Comparison of ENCODE assay signal across 18 mouse cellular contexts in genomic region chr5:139949363-139949762, GRCm38 (mm10). TPM values are rescaled to one million over a fixed set of nuclear protein-coding genes. Genes with fewer than 3 reads are reported as not detected.
A peak's percentile ranks its signal among the peaks of the same experiment; 100 is the strongest.
DNase-seq lines count a peak whose midpoint lies in the region; ATAC-seq and TF ChIP-seq lines count a peak whose summit lies in the region.
"Had no signal": no experiment of that assay in that cellular context is flagged by ENCODE, and none has a peak within 500 bp of the region (broad histone marks: within the 10 kb centered on the region; RNA-seq: fewer than 3 reads in every experiment).

No protein-coding gene starts in this region.

- no peak overlapping the region for H3K4me2 ChIP-seq in forebrain, embryonic 11.5 days (ENCODE audit: low read depth, low read length, severe bottlenecking)
- H3K4me2 ChIP-seq in forebrain, embryonic 13.5 days, result no peak overlapping the region
- no peak overlapping the region for H3K4me2 ChIP-seq in embryonic facial prominence, embryonic 13.5 days
- H3K4me2 ChIP-seq in limb, embryonic 13.5 days (replicated peaks), result peak overlapping the region; percentile 35
- H3K4me2 ChIP-seq: intestine, embryonic 15.5 days; neural tube, embryonic 12.5 days had no signal

- TF ChIP-seq CTCF in ES-Bruce4 (IDR thresholded peaks at IDR 0.05; ENCODE audit: low read depth, low read length), result no peak

- TF ChIP-seq POLR2A in ES-Bruce4 (IDR thresholded peaks at IDR 0.05; ENCODE audit: insufficient read depth, low read length), result no peak

- no peak for ATAC-seq in forebrain, embryonic 11.5 days (replicated peaks; ENCODE audit: low FRiP score)
- ATAC-seq in forebrain, embryonic 13.5 days, result no peak
- no peak for ATAC-seq in embryonic facial prominence, embryonic 13.5 days (ENCODE audit: insufficient number of reproducible peaks, insufficient read depth, low FRiP score, low TSS enrichment, low read depth)
- no peak for ATAC-seq in limb, embryonic 13.5 days (ENCODE audit: low FRiP score, low read depth)
- ATAC-seq: intestine, embryonic 15.5 days had no signal

- TF ChIP-seq EP300 in ES-Bruce4 (IDR thresholded peaks at IDR 0.05; ENCODE audit: insufficient read depth, low read depth, low read length), result peak; percentile 52; the same call in 1 of the 2 replicates

- peaks cover 4% of the 10 kb centered on the region; the same call in 1 of the 2 replicates for H3K4me1 ChIP-seq in forebrain, embryonic 11.5 days (replicated peaks; ENCODE audit: control insufficient read depth, insufficient read depth, low read length)
- H3K4me1 ChIP-seq in forebrain, embryonic 13.5 days, result peaks cover 30% of the 10 kb centered on the region
- peaks cover 4% of the 10 kb centered on the region for H3K4me1 ChIP-seq in ES-Bruce4 (ENCODE audit: control insufficient read depth, insufficient read depth, low read length)
- H3K4me1 ChIP-seq in embryonic facial prominence, embryonic 13.5 days, result peaks cover 27% of the 10 kb centered on the region
- peaks cover 33% of the 10 kb centered on the region for H3K4me1 ChIP-seq in limb, embryonic 13.5 days

- H3K27ac ChIP-seq in forebrain, embryonic 11.5 days (ENCODE audit: low read depth, low read length), result no peak overlapping the region
- no peak overlapping the region for H3K27ac ChIP-seq in forebrain, embryonic 13.5 days
- H3K27ac ChIP-seq in ES-Bruce4 (ENCODE audit: insufficient read depth, low read length), result no peak overlapping the region
- 0 out of 2 replicates have a peak overlapping the region, but pooled peaks have one; percentile 39 for H3K27ac ChIP-seq in embryonic facial prominence, embryonic 13.5 days
- peak overlapping the region; percentile 22; the same call in 1 of the 2 replicates for H3K27ac ChIP-seq in limb, embryonic 13.5 days
- H3K27ac ChIP-seq: heart, embryonic 10.5 days; intestine, embryonic 15.5 days; neural tube, embryonic 12.5 days had no signal

- 36% methylated on average over 8 of the region's 8 CpGs for WGBS in forebrain, embryonic 11.5 days
- 46% methylated on average over 8 of the region's 8 CpGs for WGBS in forebrain, embryonic 13.5 days
- WGBS in embryonic facial prominence, embryonic 13.5 days, result 24% methylated on average over 8 of the region's 8 CpGs
- WGBS in limb, embryonic 13.5 days, result 25% methylated on average over 8 of the region's 8 CpGs

- no peak overlapping the region for H3K9ac ChIP-seq in forebrain, embryonic 11.5 days (ENCODE audit: low read length)
- no peak overlapping the region for H3K9ac ChIP-seq in forebrain, embryonic 13.5 days
- no peak overlapping the region for H3K9ac ChIP-seq in ES-Bruce4 (ENCODE audit: low read depth, poor library complexity, severe bottlenecking)
- peak overlapping the region; percentile 44; the same call in 1 of the 2 replicates for H3K9ac ChIP-seq in embryonic facial prominence, embryonic 13.5 days
- 0 out of 2 replicates have a peak overlapping the region, but pooled peaks have one; percentile 35 for H3K9ac ChIP-seq in limb, embryonic 13.5 days
- H3K9ac ChIP-seq: intestine, embryonic 15.5 days; neural tube, embryonic 12.5 days had no signal

- H3K27me3 ChIP-seq in forebrain, embryonic 11.5 days (ENCODE audit: control insufficient read depth, insufficient read depth, low read length), result no peaks in the 10 kb centered on the region
- H3K27me3 ChIP-seq in forebrain, embryonic 13.5 days, result no peaks in the 10 kb centered on the region
- no peaks in the 10 kb centered on the region for H3K27me3 ChIP-seq in ES-Bruce4 (ENCODE audit: control insufficient read depth, insufficient read depth, low read length, poor library complexity, severe bottlenecking)
- H3K27me3 ChIP-seq in embryonic facial prominence, embryonic 13.5 days, result no peaks in the 10 kb centered on the region
- peaks cover 31% of the 10 kb centered on the region for H3K27me3 ChIP-seq in limb, embryonic 13.5 days
- H3K27me3 ChIP-seq: intestine, embryonic 15.5 days; neural tube, embryonic 12.5 days had no signal

- H3K9me3 ChIP-seq in forebrain, embryonic 11.5 days (ENCODE audit: control insufficient read depth, low read length), result no peaks in the 10 kb centered on the region
- no peaks in the 10 kb centered on the region for H3K9me3 ChIP-seq in forebrain, embryonic 13.5 days (replicated peaks)
- H3K9me3 ChIP-seq in ES-Bruce4 (replicated peaks; ENCODE audit: control insufficient read depth, insufficient read depth, low read length, poor library complexity, severe bottlenecking), result no peaks in the 10 kb centered on the region
- no peaks in the 10 kb centered on the region for H3K9me3 ChIP-seq in embryonic facial prominence, embryonic 13.5 days
- H3K9me3 ChIP-seq in limb, embryonic 13.5 days, result no peaks in the 10 kb centered on the region
- H3K9me3 ChIP-seq: G1E; heart, embryonic 10.5 days; intestine, embryonic 15.5 days; neural tube, embryonic 12.5 days had no signal

- H3K36me3 ChIP-seq in forebrain, embryonic 11.5 days (ENCODE audit: control insufficient read depth, insufficient read depth, low read length), result no peaks in the 10 kb centered on the region
- no peaks in the 10 kb centered on the region for H3K36me3 ChIP-seq in forebrain, embryonic 13.5 days (ENCODE audit: poor library complexity, severe bottlenecking)
- no peaks in the 10 kb centered on the region for H3K36me3 ChIP-seq in ES-Bruce4 (ENCODE audit: control insufficient read depth, insufficient read depth, low read length, poor library complexity, severe bottlenecking)
- H3K36me3 ChIP-seq in embryonic facial prominence, embryonic 13.5 days, result no peaks in the 10 kb centered on the region
- H3K36me3 ChIP-seq in limb, embryonic 13.5 days, result no peaks in the 10 kb centered on the region
- H3K36me3 ChIP-seq: G1E; heart, embryonic 10.5 days; intestine, embryonic 15.5 days; neural tube, embryonic 12.5 days had no signal

- H3K4me3 ChIP-seq in forebrain, embryonic 11.5 days (ENCODE audit: low read depth, low read length), result no peak overlapping the region
- no peak overlapping the region for H3K4me3 ChIP-seq in forebrain, embryonic 13.5 days
- no peak overlapping the region for H3K4me3 ChIP-seq in ES-Bruce4 (ENCODE audit: low read depth, low read length)
- no peak overlapping the region for H3K4me3 ChIP-seq in embryonic facial prominence, embryonic 13.5 days
- no peak overlapping the region for H3K4me3 ChIP-seq in limb, embryonic 13.5 days
- H3K4me3 ChIP-seq: heart, embryonic 10.5 days; intestine, embryonic 15.5 days; neural tube, embryonic 12.5 days had no signal

- DNase-seq in forebrain, embryonic 11.5 days (ENCODE audit: low spot score), result peak; percentile 55
- DNase-seq in liver, result no peak
- DNase-seq in B cell, adult 2 months, result no peak
- no peak for DNase-seq in heart, adult 8-10 months (ENCODE audit: low spot score)
- DNase-seq: adrenal gland, adult 8-10 months; cerebellum, adult 8-10 months; heart, postnatal 14 days; lung, postnatal 14 days had no signal

RNA-seq across cellular contexts. Expression of gene Elfn1, which starts 41.6 kb away (rescaled TPM):
- 0.52 and 0.93 TPM in 2 replicates for polyA plus RNA-seq in forebrain, embryonic 11.5 days (2014; fragmentation: Nextera tagmentation; extraction: Ambion mirVana)
- 0.44 and 1.1 TPM in 2 replicates for polyA plus RNA-seq in forebrain, embryonic 13.5 days (2015; fragmentation: Nextera tagmentation; extraction: Ambion mirVana)
- 0.15 and 0.29 TPM in 2 replicates for polyA plus RNA-seq in ES-Bruce4 (2011; ENCODE audit: insufficient read depth, insufficient read length, low read depth, missing spikeins)
- polyA plus RNA-seq in embryonic facial prominence, embryonic 13.5 days (2015; fragmentation: Nextera tagmentation; extraction: Ambion mirVana), result 1.4 TPM in 2 replicates
- 0.29 and 0.43 TPM in 2 replicates for polyA plus RNA-seq in limb, embryonic 13.5 days (2015; fragmentation: Nextera tagmentation; extraction: Ambion mirVana)
- under 1 TPM in 3 of 4 experiments, not detected in 1; 0.13 to 0.43 (median 0.41) TPM for total RNA-seq in heart, adult 8-10 months (2022)
- total RNA-seq: gastrocnemius, adult 18-20 months had no signal
- polyA plus RNA-seq: G1E; liver, embryonic 16.5 days had no signal

Comparison
In these comparisons a context has a peak if more than half of its experiments do, and no peak if none do; other contexts are left out.
1. H3K27ac ChIP-seq: peak in embryonic facial prominence, embryonic 13.5 days (single experiment) and limb, embryonic 13.5 days (single experiment); none in forebrain, embryonic 11.5 days (single experiment), forebrain, embryonic 13.5 days (single experiment) and ES-Bruce4 (single experiment).
2. H3K9ac ChIP-seq: peak in embryonic facial prominence, embryonic 13.5 days (single experiment) and limb, embryonic 13.5 days (single experiment); none in forebrain, embryonic 11.5 days (single experiment), forebrain, embryonic 13.5 days (single experiment) and ES-Bruce4 (single experiment).